Mouse (Mus musculus): ENCODE results near the gene Snn.

The Snn gene

GRCm38 (mm10) chr16:11047130-11047529 lies 13.6 kb upstream of the Snn start:
- ATAC-seq (ENCODE audit: low TSS enrichment) = no peak

GRCm38 (mm10) chr16:11050226-11050625 lies 10.5 kb upstream of the Snn start:
- peak; percentile 75 for ATAC-seq (ENCODE audit: low TSS enrichment)

- ATAC-seq (ENCODE audit: low TSS enrichment) = no peak
Observed at GRCm38 (mm10) chr16:11051134-11051533, 9.6 kb upstream of the Snn start.

DNA sequence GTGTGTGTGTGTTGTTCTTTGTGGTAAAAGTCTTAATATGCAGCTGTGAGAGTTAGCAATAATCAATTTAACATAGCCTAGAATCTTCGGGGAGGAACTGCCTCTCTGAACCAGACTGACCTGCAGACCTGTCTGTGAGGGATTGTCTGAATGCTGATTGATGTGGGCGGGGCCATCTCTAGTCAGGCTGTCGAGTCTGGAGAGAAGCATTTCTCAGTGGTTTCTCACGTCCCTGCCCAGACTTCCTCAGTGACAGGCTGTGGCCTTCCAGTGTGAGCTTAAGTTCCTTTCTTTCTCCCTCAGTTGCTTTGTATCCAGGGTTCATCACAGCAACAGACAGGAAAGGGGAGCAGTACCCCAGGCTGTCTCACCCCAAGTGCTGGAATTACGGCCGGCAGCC lies 6.3 kb upstream of the Snn start:
- no peak; the same call in 1 of the 2 replicates for ATAC-seq (ENCODE audit: low TSS enrichment)

GRCm38 (mm10) chr16:11054871-11055270 lies 5.9 kb upstream of the Snn start:
- peak; percentile 68 for ATAC-seq (ENCODE audit: low TSS enrichment)

DNA sequence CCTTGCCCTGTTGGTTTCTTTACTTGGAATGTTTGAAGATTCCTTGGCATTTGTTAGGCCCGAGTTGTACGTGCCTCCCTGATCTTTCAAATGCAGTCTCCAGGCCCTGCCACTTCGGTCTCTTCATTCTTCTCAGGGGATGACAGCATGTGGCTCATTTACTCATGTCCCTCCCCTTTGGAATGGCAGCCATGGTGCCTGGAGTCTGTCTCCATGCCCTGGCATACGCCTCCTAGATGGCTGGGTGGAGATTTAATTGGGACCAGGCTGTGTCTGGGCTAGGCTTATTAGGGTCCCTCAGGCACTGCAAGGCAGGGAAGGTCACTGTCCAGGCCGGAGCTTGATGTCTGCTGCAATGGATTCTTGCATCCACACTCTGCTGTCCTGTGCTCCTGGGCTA lies 4.8 kb upstream of the Snn start:
- no peak for ATAC-seq (ENCODE audit: low TSS enrichment)

DNA sequence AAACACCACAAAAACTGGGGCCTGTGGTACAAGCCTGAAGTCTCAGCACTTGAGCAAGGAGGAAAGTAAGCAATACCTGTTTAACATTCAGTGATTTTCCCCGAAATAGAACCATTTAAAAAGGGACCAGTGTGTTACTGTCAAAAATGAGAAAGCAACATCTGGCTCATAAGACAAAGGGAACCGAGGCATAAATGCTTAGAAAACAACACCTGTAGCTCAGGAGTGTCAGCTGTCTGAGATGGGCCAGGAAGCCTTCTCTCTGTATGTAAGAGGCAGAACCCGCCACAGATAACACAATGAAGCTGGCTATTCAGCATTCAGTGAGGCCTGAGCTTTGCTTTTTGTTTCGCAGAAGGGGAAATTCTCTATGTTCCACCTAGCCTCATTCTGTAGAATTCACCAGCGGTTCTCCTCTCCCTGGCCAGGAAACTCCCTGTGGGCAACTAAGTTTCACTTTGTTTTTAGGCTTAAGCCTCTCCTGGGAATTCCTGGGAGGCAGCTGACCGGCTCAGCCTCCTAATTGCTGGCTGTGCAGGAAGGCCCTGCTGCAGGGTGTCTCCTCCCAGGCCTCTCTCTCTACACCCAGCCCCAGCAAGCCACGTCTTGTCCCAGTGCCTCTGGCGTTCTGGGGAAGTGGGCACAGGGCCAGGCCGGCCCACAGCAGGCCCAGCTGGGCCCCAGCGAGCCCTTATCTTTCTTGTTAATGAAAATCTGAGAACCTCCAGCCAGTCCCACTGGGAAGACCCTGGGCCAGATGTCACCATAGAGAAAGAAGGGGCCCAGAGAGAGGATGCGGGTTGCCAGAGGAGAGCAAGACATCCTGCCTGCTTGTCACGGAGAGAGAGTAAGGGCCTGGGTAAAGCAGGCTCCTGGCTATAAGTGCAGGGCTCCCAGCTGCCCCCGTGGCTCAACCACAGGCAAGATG lies 2.3 kb downstream of the Snn start:
- ATAC-seq (ENCODE audit: low TSS enrichment) = no peak

DNA sequence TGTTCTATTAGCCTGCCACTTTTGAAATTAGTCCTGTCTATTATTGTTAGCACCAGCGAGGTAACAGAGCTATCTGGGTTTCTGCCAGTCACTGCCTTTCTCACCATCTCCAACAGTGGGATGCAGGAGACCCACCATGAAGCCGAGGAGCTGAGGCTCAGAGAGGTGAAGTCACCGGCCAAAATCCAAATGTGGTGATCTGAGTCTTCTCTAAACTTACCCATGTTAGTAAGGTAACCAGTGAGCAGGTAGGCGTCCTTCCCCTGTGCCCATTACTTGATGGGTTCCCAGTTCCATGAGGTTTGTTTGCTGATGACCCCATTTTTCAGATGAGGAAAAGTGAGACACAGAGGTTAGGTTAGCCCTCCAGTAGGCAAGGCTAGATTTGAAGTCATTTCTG lies 3.6 kb downstream of the Snn start:
- no peak for ATAC-seq (ENCODE audit: low TSS enrichment)

- no peak for ATAC-seq (ENCODE audit: low TSS enrichment)
Observed at GRCm38 (mm10) chr16:11064742-11065141, 4.0 kb downstream of the Snn start.

- ATAC-seq (ENCODE audit: low TSS enrichment) = no peak
Observed at GRCm38 (mm10) chr16:11065431-11065830, 4.7 kb downstream of the Snn start.

DNA sequence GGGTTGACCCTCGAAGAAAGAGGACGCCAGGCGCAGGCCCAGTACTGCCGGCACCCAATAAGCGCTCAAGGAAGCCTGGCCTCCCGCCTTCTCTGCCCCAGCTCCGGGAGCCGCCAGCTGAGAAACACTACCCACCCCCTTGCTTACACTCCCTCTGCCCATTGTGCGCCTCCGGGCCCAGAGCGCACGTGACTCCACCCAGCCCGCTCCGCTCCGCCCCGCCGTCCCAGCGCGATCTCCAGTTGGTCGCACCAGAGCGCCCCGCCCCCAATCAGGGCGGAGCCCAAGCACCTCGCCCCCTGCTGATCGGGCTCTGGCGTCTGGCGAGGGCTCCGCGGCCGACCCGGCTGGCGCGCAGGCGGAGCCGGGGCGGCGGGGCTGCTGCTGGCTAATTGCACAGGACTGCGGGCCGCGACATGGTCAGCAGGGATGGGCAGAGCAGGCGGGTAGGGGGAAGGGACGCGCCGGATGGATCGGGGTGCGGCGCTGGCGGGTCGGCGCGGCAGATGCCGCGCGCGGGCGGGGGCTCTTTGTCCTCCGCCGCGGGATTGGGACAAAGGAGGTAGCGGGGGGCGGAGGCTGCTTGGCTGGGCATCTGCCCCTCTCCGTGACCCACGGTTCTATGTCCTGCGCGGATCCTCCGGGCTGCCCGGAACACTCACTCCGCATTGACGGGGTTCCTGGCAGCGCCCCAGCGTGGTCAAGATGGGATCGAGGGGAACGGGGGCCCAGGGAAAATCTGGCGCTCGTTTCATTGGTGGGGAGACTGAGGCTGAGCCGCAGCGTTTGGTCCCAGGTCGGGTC lies 5.5 kb downstream of the Snn start, which contains the start of gene Litaf:
Litaf (minus strand) TSS at position 129 of the 804 bp plus-strand sequence.
- ATAC-seq (ENCODE audit: low TSS enrichment) = peak; percentile 91

DNA sequence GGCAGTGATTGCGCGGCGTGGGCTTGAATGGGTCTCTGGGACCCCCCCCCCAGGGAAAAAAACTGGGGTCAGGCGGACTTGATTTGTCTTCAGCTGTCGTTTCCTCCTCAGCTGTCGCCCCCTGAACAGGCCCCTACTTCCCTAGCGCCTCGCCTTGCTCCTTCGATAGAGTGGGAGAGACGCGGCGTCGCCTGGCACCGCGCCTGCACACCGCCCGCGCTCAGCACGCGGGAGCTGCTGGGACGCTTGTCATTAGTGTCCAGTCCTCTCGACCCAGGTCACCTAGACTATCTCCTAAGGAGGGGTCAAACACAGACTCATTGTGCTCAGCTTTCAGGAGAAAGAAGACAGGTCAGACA lies 6.1 kb downstream of the Snn start:
- 0 out of 2 replicates have a peak, but pooled peaks have one; percentile 12 for ATAC-seq (ENCODE audit: low TSS enrichment)

DNA sequence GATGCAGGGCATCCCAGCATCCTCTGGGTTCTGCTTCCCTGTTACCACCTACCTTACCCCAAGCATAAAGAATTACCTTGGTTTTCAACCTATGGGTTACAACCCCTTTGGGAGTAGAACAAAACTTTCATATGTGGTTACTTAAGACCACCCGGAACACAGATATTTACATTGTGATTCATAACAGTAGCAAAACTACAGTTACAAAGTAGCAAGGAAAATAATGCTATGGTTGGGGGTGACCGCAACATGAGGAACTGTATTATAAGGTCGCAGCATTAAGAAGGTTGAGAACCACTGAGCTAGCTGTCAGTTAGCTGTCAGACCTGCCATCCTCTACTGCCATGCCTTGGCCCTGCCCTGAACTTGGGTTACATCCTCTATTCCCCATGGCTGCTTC lies 7.9 kb downstream of the Snn start:
- no peak for ATAC-seq (ENCODE audit: low TSS enrichment)

DNA sequence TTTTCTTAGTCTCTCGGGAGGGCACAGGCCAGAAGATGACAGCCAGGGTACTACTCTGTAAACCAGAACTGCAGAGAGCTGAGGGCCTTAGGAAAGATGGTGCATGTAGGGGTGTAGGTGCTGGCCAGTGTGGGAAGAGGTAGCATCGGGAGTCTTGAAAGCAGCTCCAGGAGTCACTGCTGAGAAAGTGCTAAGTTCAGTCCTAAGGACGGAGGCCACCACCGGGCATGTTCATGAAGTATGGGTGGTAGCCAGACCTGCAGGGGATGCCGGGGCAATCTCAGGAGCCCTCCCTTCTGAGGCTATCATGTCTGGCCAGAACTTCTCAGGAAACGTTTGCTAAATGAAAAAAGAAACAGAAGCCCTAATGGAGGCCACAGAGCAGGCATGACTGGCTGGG lies 8.5 kb downstream of the Snn start:
- no peak for ATAC-seq (ENCODE audit: low TSS enrichment)

GRCm38 (mm10) chr16:11069710-11070420 lies 9.1 kb downstream of the Snn start:
- no peak for ATAC-seq (ENCODE audit: low TSS enrichment)

GRCm38 (mm10) chr16:11071176-11071575 lies 10.4 kb downstream of the Snn start:
- peak; percentile 28; the same call in 1 of the 2 replicates for ATAC-seq (ENCODE audit: low TSS enrichment)

DNA sequence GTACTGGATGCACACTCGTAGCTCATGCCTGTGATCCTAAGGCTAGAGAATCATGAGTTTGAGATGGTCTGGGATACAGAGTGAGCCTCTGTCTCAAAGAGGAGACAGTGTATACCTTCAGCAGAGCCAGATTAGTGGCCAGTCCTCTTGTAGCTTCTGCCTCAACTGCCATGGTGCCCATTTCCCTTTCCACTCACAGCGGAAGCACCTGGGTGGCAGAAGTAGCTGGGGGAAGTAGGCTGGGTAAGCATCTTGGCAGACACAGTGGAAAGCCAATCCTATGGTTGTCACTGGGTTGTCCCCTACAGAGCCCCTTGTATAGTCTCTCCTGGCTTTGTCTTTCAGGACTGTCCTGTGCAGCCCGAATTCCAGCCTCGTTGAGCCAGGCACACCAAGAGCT lies 11.1 kb downstream of the Snn start:
- no peak for ATAC-seq (ENCODE audit: low TSS enrichment)

DNA sequence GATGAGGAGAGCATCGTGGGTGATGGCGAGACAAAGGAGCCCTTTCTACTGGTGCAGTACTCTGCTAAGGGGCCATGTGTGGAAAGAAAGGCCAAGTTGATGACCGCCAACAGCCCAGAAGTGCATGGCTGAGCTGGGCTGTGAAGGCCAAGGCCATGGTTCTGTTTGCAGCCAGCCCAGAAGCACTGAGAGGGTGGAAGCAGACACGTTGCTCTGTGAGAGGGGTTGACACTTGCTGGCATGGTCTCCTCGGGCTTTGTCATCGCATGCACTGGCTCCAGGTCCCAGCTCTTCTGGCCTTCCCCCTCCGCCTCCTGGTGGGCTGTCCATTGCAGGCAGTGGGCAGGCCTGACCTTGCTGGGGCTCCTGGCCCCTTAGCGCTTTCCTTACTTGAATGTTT lies 11.7 kb downstream of the Snn start:
- no peak for ATAC-seq (ENCODE audit: low TSS enrichment)

GRCm38 (mm10) chr16:11073060-11073459 lies 12.3 kb downstream of the Snn start:
- no peak for ATAC-seq (ENCODE audit: low TSS enrichment)

GRCm38 (mm10) chr16:11077601-11078201 lies 17.0 kb downstream of the Snn start:
- ATAC-seq (ENCODE audit: low TSS enrichment) = peak; percentile 36

DNA sequence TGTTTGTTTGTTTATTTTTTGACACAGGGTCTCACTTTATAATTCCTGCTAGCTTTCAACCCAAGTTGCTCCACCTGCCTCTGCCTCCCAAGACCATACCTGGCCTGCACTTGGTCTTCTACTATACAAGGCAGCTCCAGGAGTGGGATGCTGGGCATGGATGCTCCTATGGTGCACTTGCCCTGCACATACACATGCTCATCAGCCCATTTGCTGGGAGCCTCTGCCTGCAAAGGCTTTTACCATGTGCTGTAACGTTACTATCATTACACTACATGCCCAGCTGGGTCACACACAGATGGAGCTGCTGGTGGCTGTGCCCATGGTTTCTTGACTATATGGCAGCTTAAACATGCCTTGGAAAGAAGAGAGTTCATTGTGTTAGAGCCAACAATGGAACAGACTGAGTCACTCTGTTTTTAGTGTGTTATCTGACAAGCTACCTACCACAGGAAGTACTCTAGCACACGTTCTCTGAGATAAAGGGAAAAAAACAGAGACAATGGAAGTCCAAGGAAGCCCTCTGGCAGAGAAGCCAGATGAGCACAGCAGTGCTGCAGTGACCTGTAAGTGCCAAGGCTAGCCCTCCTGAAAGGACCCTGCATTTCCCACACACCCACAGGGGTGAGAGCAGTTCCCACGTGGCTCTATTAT lies 17.6 kb downstream of the Snn start:
- peak; percentile 9; the same call in 1 of the 2 replicates for ATAC-seq (ENCODE audit: low TSS enrichment)

Measured in frontal cortex, adult (tissue).